Mouse (Mus musculus) spleen, adult 12 weeks (tissue): ENCODE data around the gene Kdelr3.

Experiments
- DNase-seq: peaks from one replicate; pipeline ENCODE4 v3.0.0; 2022; ENCODE audit warnings: low spot score

Gene Kdelr3

GRCm38 (mm10) chr15:79511553-79512320 is 4.5 kb upstream of the Kdelr3 start:
- DNase-seq = no peak

GRCm38 (mm10) chr15:79513940-79514339 is 2.3 kb upstream of the Kdelr3 start:
- no peak for DNase-seq

GRCm38 (mm10) chr15:79517710-79518109 is 1.5 kb downstream of the Kdelr3 start:
- DNase-seq = no peak

DNA sequence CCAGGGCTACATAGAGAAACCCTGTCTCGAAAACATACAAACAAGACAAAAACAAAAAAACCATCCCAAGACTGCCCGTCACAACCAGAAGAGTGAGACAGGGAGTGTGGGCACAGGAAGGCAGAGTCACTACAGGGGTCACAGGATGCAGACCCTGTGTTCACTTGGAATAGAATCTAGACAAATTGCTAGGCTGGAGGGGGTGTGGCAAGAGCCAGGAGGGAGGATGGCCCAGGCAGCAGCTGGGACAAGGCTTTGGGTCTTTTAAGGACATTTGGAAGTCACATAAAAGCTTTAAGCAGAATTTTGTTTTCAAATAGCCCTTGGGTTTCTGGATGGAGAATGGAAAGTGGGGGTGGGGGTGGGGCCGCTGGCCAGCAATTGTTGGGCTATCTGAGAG is 2.4 kb downstream of the Kdelr3 start:
- no peak for DNase-seq

DNA sequence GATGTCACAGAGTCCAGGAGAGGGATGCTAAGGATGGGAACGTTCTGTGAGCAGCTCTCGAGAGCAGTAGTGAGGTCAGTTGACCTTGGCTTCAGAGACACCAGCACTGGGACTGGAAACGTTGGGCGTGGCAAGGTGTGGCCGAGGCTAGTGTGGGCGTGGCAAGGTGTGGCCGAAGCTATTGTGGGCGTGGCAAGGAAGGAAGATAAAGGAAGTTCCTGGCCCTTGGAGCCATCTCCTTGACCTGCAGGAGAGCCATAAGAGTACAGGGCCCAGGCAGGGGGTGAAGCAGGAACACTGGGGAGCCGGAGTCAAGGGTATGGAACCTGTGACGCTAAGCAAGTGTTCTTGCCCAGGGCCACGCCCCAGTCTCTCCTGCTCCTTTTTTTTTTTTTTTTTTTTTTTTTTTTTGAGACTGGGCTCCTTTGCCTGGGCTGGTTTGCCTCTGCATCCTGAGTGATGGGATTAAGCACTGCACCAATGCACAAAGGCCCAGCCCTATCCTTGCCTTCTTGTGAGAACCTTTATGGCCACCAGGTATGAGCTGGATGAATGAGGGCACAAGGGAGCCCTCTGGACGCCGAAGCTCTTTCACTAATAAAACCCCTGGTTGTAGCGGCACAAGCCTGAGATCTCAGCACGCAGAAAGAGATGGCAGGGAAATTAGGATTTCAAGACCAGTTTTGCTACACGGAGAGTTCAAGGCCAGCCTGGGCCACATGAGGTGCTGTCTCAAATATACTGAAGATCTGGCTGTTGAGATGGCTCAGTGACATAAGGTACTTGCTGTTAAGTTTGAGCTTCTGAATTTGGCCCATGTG is 3.4 kb downstream of the Kdelr3 start:
- DNase-seq = no peak

GRCm38 (mm10) chr15:79525564-79525963 is 9.4 kb downstream of the Kdelr3 start:
- no peak for DNase-seq

- DNase-seq = no peak
Observed at GRCm38 (mm10) chr15:79525979-79526768, 10.0 kb downstream of the Kdelr3 start.

DNA sequence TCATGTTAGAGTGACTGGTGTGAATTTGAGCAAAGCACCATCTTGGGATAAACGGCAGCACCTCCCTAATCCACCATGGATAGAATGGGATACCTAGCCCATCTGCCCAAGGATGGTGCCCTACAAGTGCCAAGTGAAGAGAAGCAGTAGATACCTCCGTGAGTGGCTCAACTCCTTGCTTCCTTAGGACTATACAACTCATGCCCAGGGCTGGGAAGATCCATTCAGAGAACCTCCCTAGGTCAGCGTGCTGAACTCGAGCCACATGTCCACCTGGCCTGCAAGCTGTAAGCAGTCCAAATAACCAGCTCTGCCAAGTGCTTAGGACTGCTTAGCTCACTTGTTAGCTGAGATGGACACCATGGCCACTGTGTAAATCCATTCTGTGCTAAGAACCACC is 11.0 kb downstream of the Kdelr3 start:
- DNase-seq = no peak

- DNase-seq = no peak
Observed at GRCm38 (mm10) chr15:79527991-79528639, 11.9 kb downstream of the Kdelr3 start.

DNA sequence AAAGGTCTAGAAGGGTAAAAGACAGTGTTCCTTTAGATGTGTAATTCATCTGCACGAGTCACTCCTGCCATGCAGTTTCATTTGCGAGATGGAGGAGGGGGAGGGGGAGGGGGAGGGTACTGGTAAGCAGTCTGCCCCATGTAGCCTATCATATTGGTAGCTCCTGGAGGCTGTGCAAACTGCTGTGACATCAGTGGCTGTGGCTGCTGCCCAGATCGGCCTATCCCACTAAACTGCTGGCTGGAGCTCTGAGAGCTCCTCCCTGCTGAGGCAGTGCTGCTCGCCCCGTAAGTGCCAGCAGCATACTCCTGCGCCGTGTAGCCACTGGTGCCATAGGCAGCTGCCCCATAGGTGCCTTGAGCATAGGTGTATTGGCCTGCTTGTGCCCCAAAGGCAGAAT is 13.7 kb downstream of the Kdelr3 start:
- DNase-seq = no peak

DNA sequence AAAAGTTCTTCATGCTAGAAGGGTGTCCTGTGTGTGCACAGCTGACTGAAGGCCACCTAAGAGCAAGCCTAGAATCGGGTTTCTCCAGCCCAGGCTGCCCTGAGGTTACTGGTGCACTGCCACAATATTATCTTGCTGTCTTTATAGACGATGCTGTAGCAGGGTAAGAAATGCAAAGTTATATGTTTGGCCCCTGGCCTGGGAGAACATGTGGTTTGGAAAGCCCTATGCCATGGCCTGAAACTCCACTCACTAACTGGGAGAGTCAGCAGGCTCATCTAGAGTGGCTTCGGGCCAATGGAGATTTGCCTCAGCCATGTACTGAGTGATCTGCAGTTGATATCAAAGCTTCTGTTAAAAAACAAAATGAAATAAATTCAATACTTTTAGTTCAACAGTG is 17.6 kb downstream of the Kdelr3 start:
- no peak for DNase-seq

GRCm38 (mm10) chr15:79543968-79544367 is 27.8 kb downstream of the Kdelr3 start:
- no peak for DNase-seq

- no peak for DNase-seq
Observed at GRCm38 (mm10) chr15:79545496-79545895, 29.3 kb downstream of the Kdelr3 start.

DNA sequence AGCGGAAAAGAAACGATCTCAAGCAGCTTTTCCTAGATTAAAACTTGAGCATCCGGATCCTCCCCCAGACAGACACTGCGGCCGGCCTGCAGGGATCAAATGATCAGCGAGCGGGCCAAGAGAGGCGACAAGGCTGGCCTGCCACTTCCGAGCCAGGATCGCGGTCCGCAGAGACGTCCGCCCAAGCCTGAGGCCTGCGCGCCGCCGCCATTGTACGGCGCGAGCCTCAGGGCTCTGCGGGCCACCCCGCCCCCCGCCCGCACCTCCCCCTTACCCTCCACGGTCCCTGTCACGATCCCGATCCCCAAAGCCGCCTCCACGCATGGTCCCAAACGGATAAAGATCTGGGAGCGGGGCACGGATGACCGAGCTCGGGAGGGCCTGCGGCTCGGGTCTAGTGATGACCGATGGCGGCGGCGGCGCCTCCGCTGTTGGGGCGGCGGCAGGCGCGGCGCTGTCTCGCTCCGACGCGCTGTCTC is 29.7 kb downstream of the Kdelr3 start:
- no peak for DNase-seq

GRCm38 (mm10) chr15:79546410-79547288 is 30.4 kb downstream of the Kdelr3 start, which contains the start of gene Ddx17:
Gene Ddx17 (minus strand): TSS chr15:79546741.
- DNase-seq = peak; percentile 97

- no peak for DNase-seq
Observed at GRCm38 (mm10) chr15:79547289-79547820, 31.1 kb downstream of the Kdelr3 start.

DNA sequence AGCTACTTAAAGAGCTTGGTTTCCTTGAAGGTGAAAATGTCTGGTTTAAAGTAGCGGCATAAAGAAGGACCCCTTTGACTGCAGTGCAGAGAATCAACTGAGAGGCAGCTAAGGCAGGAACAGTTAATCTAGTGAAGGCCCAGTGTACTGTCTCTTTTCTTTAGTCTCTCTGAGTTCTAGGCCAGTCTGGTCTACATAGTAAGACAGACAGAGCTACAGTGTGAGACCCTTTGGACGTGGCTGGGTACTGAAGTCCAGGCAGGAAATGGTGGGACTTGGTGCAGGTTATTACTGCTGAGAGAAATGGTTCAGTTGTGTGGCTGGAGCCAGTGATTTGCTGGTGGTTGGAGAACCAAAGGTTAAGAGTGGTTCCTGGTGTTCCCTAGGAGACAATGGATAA is 32.0 kb downstream of the Kdelr3 start:
- DNase-seq = no peak

GRCm38 (mm10) chr15:79552566-79552965 is 36.4 kb downstream of the Kdelr3 start:
- no peak for DNase-seq

- DNase-seq = no peak
Observed at GRCm38 (mm10) chr15:79559649-79560048, 43.4 kb downstream of the Kdelr3 start.

DNA sequence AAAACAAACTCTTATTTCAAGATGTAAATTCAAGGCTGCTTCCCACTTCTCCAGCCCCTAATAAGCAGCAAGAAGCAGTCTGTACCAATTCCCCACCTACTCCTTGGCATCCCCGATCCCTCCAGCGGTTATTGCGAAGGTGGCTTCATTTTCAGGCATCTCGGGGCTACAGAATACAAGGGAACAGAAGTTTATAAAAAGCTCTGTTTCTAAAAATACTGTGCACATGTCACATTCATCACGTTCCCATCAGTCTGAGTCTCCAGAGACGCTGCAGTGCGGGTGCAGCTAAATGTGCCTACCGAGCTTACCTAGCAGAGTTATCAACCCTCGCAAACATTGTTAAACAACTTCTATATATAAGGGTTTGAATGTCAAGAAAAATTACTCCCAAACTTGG is 46.2 kb downstream of the Kdelr3 start:
- no peak for DNase-seq
